Mouse (Mus musculus): ENCODE data around the gene Fam19a2. TPM values are rescaled to one million over a fixed set of nuclear protein-coding genes. Genes with fewer than 3 reads are reported as not detected.
A peak's percentile ranks its signal among the peaks of the same experiment; 100 is the strongest.

Gene Fam19a2
- 0.58 and 1.00 TPM in 2 replicates for polyA plus RNA-seq (2016; fragmentation: Nextera tagmentation; extraction: Ambion mirVana)

DNA sequence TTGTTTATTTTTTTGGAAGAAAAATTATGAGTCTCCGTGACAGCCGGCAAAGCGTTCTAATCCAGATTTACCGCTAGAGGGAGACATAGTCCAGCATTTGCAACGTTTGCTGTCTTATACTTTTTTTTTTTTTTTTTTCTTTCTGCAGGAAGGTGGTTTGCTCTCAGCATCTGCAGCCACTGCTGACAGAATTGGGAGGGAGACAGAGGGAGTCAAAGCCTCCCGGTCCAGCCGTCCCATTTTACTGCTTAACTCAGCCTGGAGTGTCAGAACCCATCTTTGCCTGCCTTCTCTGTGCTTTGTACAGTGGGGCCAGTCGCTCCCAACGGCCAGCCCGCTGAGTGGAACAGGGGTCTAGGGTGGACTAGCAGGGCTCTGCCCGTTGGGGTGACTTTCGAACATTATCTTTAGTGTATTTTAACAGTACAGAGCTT is at the start of gene Fam19a2:
TSS of gene Fam19a2 (plus strand) at position 121 of the 434 bp plus-strand sequence.
- H3K9me3 ChIP-seq (replicated peaks): no peaks in the 10 kb centered on the region
- peaks cover 10% of the 10 kb centered on the region; the same call in 1 of the 2 replicates for H3K4me1 ChIP-seq (replicated peaks)
- peak within 1 kb of the TSS; percentile 67 for H3K9ac ChIP-seq
- ATAC-seq (ENCODE audit: insufficient number of reproducible peaks, low FRiP score): 0 out of 2 replicates have a peak, but pooled peaks have one; percentile 9
- WGBS: 1% methylated on average over 12 of the region's 12 CpGs
- H3K4me2 ChIP-seq: peak within 1 kb of the TSS; percentile 97
- no peaks in the 10 kb centered on the region for H3K36me3 ChIP-seq
- H3K4me3 ChIP-seq: peak within 1 kb of the TSS; percentile 59
- no peak within 1 kb of the TSS for H3K27ac ChIP-seq (ENCODE audit: poor library complexity, severe bottlenecking)
- peaks cover 30% of the 10 kb centered on the region for H3K27me3 ChIP-seq (replicated peaks)

DNA sequence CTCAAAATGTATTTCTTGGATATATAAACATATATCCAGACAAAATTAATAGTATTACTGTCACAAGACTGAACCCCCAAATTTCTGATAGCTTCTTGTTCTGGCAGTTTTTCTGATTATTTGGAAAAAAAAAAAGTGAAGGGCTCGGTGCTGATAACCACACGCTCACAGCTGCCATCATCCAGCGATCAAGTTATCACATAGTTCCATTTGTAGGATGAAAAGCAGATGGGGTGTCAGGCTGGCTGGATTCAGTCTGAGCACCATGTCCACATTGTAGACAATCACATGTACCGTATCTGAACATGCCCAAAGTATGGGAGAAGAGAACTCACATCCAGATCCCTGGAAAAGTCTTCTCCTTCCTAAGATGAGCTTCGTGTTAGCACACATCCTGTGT is 41.0 kb upstream of the Fam19a2 start:
- H3K27me3 ChIP-seq (replicated peaks): no peaks in the 10 kb centered on the region
- no peak overlapping the region for H3K4me3 ChIP-seq
- no peak overlapping the region for H3K4me2 ChIP-seq
- H3K9me3 ChIP-seq (replicated peaks): 0 out of 2 replicates have a peak, but pooled peaks cover 2% of the 10 kb centered on the region
- no peaks in the 10 kb centered on the region for H3K36me3 ChIP-seq
- H3K4me1 ChIP-seq (replicated peaks): no peaks in the 10 kb centered on the region
- ATAC-seq (ENCODE audit: insufficient number of reproducible peaks, low FRiP score): no peak
- H3K27ac ChIP-seq (ENCODE audit: poor library complexity, severe bottlenecking): no peak overlapping the region
- WGBS: 79% methylated on average over 5 of the region's 5 CpGs
- no peak overlapping the region for H3K9ac ChIP-seq

DNA sequence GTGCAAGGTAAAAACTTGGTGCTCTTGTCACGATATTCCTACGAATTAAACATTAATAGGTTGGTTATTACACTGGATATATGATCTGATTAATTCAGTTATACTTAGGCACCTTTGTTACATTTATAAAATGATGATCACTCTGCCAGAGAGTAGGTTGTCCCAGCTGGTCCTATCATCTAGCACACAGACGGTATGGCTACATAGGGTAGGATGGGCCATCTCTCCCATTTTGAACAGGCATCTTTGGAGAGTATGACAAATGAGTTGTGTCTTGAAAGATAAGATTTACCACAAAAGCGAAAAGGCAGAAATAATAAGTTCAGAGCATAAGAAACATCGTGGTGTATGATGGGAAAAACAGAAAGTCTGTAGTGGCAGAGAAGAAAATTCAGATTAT is 34.4 kb upstream of the Fam19a2 start:
- no peak overlapping the region for H3K4me3 ChIP-seq
- no peak overlapping the region for H3K27ac ChIP-seq (ENCODE audit: poor library complexity, severe bottlenecking)
- 79% methylated on average over 5 of the region's 5 CpGs for WGBS
- ATAC-seq (ENCODE audit: insufficient number of reproducible peaks, low FRiP score): no peak
- H3K27me3 ChIP-seq (replicated peaks): no peaks in the 10 kb centered on the region
- H3K4me1 ChIP-seq (replicated peaks): no peaks in the 10 kb centered on the region
- H3K9ac ChIP-seq: no peak overlapping the region
- no peaks in the 10 kb centered on the region for H3K36me3 ChIP-seq
- 0 out of 2 replicates have a peak, but pooled peaks cover 2% of the 10 kb centered on the region for H3K9me3 ChIP-seq (replicated peaks)
- no peak overlapping the region for H3K4me2 ChIP-seq

DNA sequence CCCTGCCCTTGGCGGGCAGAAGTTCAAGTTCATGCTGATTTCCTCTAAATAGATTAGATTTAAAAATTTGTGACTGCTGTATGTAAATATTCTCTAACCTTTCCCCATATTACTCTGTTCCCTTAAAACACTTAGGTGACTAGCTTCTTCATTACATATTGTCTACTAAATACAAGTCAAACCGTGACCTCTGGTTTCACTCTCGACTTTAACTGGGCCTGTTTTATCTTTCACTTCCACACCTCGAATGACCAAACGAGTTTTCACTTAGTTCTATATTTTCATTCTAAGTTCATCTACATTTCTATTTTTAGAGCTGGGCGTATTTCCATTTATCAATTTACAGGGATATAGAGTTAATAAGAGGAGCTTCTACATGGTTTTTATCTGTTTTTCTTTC is 15.7 kb upstream of the Fam19a2 start:
- 61% methylated on average over 6 of the region's 6 CpGs for WGBS
- no peak overlapping the region for H3K4me3 ChIP-seq
- H3K27ac ChIP-seq (ENCODE audit: poor library complexity, severe bottlenecking): no peak overlapping the region
- no peaks in the 10 kb centered on the region for H3K36me3 ChIP-seq
- no peak overlapping the region for H3K4me2 ChIP-seq
- ATAC-seq (ENCODE audit: insufficient number of reproducible peaks, low FRiP score): no peak
- H3K27me3 ChIP-seq (replicated peaks): no peaks in the 10 kb centered on the region
- no peaks in the 10 kb centered on the region for H3K9me3 ChIP-seq (replicated peaks)
- H3K9ac ChIP-seq: no peak overlapping the region
- no peaks in the 10 kb centered on the region for H3K4me1 ChIP-seq (replicated peaks)

DNA sequence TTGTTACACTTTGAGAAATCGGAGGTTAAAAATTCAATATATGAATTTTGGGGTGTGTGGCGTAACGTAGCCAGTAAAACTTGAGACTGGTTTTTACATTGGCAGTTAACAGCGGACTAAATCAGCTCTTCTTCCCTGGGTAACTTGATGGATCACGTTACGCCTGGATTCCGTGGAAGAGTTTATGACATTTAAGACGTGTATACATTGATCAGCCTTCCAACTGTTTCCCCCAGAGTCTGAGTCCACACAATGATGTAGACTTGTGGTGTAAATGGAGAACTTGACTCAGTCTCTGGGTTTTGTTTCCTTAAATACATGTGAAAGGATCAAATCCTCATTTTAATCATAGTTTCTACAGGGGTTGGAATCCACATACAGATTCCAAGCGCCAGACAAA is 11.9 kb upstream of the Fam19a2 start:
- H3K27ac ChIP-seq (ENCODE audit: poor library complexity, severe bottlenecking): no peak overlapping the region
- no peaks in the 10 kb centered on the region for H3K27me3 ChIP-seq (replicated peaks)
- H3K36me3 ChIP-seq: no peaks in the 10 kb centered on the region
- no peaks in the 10 kb centered on the region for H3K4me1 ChIP-seq (replicated peaks)
- no peak overlapping the region for H3K4me2 ChIP-seq
- no peak overlapping the region for H3K4me3 ChIP-seq
- no peak for ATAC-seq (ENCODE audit: insufficient number of reproducible peaks, low FRiP score)
- WGBS: 81% methylated on average over 9 of the region's 9 CpGs
- H3K9ac ChIP-seq: no peak overlapping the region
- no peaks in the 10 kb centered on the region for H3K9me3 ChIP-seq (replicated peaks)

DNA sequence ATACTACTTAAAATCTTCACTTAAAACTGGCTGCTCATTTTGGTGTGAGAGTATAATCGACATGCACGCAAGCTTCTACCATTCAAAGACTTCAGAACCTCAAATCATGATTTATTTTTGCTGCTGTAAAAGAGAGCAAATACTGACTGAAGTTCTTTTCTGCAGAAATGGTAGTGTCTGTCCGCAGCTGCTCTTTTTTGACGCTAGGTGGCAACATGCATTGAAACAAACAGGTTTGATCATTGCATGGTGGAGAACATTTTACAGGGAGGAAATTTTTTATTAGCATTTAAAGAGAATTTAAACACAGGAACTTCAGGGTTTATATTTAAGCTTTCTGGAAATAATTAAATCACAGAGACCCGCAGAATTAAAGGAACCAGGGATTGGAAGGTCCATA is 9.5 kb upstream of the Fam19a2 start:
- H3K9me3 ChIP-seq (replicated peaks): no peaks in the 10 kb centered on the region
- H3K4me1 ChIP-seq (replicated peaks): no peaks in the 10 kb centered on the region
- H3K9ac ChIP-seq: no peak overlapping the region
- H3K4me3 ChIP-seq: no peak overlapping the region
- no peaks in the 10 kb centered on the region for H3K27me3 ChIP-seq (replicated peaks)
- no peak overlapping the region for H3K4me2 ChIP-seq
- no peak overlapping the region for H3K27ac ChIP-seq (ENCODE audit: poor library complexity, severe bottlenecking)
- WGBS: 37% methylated on average over 5 of the region's 5 CpGs
- ATAC-seq (ENCODE audit: insufficient number of reproducible peaks, low FRiP score): no peak
- no peaks in the 10 kb centered on the region for H3K36me3 ChIP-seq

DNA sequence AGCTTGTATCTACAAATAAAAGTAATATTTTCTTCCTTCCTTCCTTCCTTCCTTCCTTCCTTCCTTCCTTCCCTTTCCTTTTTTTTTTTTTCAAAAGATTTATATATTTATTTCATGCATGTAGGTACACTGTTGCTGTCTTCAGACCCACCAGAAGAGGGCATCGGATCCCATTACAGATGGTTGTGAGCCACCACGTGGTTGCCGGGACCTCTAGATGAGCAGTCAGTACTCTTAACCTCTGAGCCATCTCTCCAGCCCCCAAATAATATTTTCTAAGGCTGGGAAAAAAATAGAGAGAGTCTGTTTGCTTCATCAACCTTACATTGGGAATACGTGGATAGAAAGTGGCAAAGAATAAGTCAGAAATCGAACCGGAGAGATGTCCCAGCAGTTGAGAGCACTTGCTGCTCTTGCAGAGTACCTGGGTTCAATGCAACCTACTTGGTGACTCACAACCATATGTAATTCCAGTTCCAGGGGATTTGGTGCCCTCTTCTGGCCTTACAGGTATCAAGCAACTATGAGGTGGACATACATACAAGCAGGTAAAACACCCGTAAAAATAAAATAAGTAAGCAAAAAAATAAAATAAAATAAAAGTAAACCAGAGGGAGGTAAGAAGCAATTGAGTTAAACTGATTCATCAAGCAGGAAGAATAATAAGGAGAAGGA is 8.0 kb upstream of the Fam19a2 start:
- 70% methylated on average over 7 of the region's 7 CpGs for WGBS
- Histone ChIP-seq H3K27ac (ENCODE audit: poor library complexity, severe bottlenecking) (no peak overlapping the region), H3K4me3 (no peak overlapping the region), H3K36me3 (no peaks in the 10 kb centered on the region), H3K4me2 (no peak overlapping the region), H3K27me3 (replicated peaks) (peaks cover 3% of the 10 kb centered on the region; the same call in 1 of the 2 replicates), H3K9ac (no peak overlapping the region), H3K9me3 (replicated peaks) (no peaks in the 10 kb centered on the region), H3K4me1 (replicated peaks) (no peaks in the 10 kb centered on the region)
- no peak for ATAC-seq (ENCODE audit: insufficient number of reproducible peaks, low FRiP score)

DNA sequence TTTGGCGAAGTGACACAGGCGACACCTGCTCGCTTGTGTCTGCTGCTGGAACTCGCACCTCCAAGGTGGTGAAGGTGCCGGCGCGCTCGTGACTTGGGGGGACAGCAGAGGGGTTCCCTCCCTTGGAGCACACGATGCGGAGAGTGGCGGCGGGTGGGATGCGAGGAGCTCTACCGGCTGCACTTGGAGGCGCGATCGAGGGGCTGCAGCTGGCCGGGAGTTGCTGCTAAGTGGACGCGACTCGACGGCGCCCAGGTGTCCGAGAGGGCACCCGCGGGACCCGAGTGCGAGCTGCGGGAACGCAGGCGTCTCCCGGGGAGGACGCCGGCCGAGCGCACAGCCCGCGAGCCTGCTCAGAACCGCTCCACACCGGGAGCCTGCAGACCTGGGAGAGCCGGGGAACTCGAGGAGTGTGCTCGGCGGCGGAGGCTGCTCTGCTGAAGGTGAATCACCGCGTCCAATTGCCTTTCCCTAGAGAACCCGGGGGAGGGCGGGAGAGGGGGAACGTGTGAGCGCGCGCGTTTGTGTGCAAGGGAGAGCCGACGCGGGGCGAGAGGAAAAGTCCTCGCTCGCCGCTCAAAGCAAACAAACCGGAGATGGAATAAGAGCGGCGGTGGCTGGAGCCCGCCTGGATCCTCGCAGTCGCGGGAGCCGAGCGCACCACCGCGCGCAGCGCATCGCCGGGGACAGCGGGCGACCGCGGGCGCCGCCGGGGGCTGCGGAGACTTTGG is 830 bp downstream of the Fam19a2 start:
- Histone ChIP-seq H3K4me1 (replicated peaks) (peaks cover 10% of the 10 kb centered on the region; the same call in 1 of the 2 replicates), H3K27ac (ENCODE audit: poor library complexity, severe bottlenecking) (no peak overlapping the region), H3K4me2 (peak overlapping the region; percentile 97), H3K9me3 (replicated peaks) (no peaks in the 10 kb centered on the region), H3K4me3 (peak overlapping the region; percentile 59), H3K36me3 (no peaks in the 10 kb centered on the region), H3K27me3 (replicated peaks) (peaks cover 30% of the 10 kb centered on the region), H3K9ac (peak overlapping the region; percentile 67)
- WGBS: under 1% methylated on average over 84 of the region's 84 CpGs
- peak; percentile 48 for ATAC-seq (ENCODE audit: insufficient number of reproducible peaks, low FRiP score)

DNA sequence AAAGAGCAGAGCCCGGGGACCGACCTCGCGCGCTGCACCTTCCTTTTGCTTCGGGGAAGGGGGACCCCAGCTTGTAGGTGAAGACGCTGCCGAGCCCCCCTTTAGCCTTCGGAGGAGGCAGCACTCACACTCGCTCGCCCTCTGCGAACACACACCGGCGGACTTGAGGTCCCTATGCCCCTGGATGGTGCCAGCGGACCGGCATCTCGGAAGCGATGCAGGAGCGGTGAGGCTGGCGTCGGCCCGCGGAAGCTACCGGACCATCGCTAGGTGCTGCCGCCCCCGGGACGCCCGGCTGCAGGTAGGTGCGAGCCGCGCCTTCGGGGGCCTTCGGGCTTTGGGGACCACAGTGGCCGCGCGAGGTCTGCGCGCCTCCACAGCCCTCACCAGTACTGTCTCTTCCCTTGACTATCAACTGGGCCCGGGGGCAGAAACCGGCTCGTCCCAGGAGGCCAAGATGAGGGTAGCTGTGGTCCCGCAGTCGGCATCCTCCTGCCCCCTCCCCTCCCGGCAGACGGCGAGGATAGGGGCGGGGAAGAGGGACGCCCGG is 1.5 kb downstream of the Fam19a2 start:
- no peaks in the 10 kb centered on the region for H3K36me3 ChIP-seq
- peak overlapping the region; percentile 97 for H3K4me2 ChIP-seq
- H3K4me3 ChIP-seq: peak overlapping the region; percentile 59
- no peak overlapping the region for H3K27ac ChIP-seq (ENCODE audit: poor library complexity, severe bottlenecking)
- no peaks in the 10 kb centered on the region for H3K9me3 ChIP-seq (replicated peaks)
- no peak for ATAC-seq (ENCODE audit: insufficient number of reproducible peaks, low FRiP score)
- peak overlapping the region; percentile 39 for H3K9ac ChIP-seq
- peaks cover 30% of the 10 kb centered on the region for H3K27me3 ChIP-seq (replicated peaks)
- peaks cover 10% of the 10 kb centered on the region; the same call in 1 of the 2 replicates for H3K4me1 ChIP-seq (replicated peaks)
- 1% methylated on average over 50 of the region's 50 CpGs for WGBS

DNA sequence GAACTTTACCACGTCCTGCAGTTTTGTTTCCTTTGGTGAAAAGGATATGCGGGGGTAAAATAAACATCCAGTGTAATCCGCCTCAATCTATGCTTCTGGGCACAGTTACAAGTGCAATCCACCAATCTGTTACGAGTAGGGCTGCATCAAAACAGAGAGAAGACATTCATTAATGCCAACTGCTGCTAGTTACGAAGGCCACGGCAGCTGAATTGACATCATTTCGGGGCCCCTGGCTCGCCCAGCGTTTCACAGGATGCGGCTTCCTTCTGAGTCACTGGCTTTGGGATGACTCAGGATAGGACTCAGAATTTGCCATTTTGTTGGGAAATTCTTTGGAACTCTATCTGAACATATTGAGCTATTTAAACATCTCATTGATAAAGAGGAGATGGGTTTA is 4.8 kb downstream of the Fam19a2 start:
- Histone ChIP-seq H3K36me3 (no peaks in the 10 kb centered on the region), H3K4me2 (no peak overlapping the region), H3K27ac (ENCODE audit: poor library complexity, severe bottlenecking) (no peak overlapping the region), H3K9ac (no peak overlapping the region), H3K27me3 (replicated peaks) (peaks cover 26% of the 10 kb centered on the region), H3K9me3 (replicated peaks) (no peaks in the 10 kb centered on the region), H3K4me3 (no peak overlapping the region), H3K4me1 (replicated peaks) (peaks cover 10% of the 10 kb centered on the region; the same call in 1 of the 2 replicates)
- no peak for ATAC-seq (ENCODE audit: insufficient number of reproducible peaks, low FRiP score)
- 62% methylated on average over 10 of the region's 10 CpGs for WGBS

DNA sequence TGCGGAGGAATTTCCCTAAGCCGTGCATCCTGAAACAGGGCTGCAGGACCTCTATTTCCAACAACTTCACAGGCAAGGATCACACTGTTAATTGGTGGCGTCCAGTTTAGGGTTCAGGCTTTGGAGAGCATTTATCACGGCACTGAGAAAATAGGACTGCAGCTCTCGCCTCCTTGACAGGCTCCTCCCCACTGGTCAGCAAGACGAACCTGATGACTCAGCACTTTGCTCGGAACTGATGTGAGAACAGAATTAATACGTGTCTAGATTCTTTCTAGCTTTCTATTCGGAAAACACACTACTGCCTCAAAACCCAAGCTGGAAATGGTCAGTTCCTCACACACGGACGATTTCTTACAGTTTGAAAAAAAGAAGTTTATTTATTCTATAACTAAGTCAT is 10.8 kb downstream of the Fam19a2 start:
- Histone ChIP-seq H3K36me3 (no peaks in the 10 kb centered on the region), H3K4me3 (no peak overlapping the region), H3K4me1 (replicated peaks) (no peaks in the 10 kb centered on the region), H3K27ac (ENCODE audit: poor library complexity, severe bottlenecking) (no peak overlapping the region), H3K4me2 (peak overlapping the region; percentile 29), H3K9ac (no peak overlapping the region), H3K27me3 (replicated peaks) (no peaks in the 10 kb centered on the region), H3K9me3 (replicated peaks) (no peaks in the 10 kb centered on the region)
- WGBS: 52% methylated on average over 11 of the region's 11 CpGs
- no peak for ATAC-seq (ENCODE audit: insufficient number of reproducible peaks, low FRiP score)
